Mouse (Mus musculus) ES-E14 (cell line): ENCODE results near the gene Celsr1. TPM values are rescaled to one million over a fixed set of nuclear protein-coding genes. Genes with fewer than 3 reads are reported as not detected.
"Not testable (repeated sequence)": the region's sequence is repeated elsewhere in the genome, so short reads cannot be mapped to it uniquely, and the experiment has no call there.

Experiments
- DNase-seq: peaks from one replicate; pipeline ENCODE4 v3.0.0-alpha.2; 2013; ENCODE audit warnings: low read depth, low spot score
- H3K27ac ChIP-seq: 2 replicates; pipeline ENCODE4 v1.5.1; 2012; ENCODE audit warnings: low read depth, mild to moderate bottlenecking, low read length, moderate library complexity, mixed read lengths; ENCODE audit not compliant: poor library complexity, insufficient read depth, severe bottlenecking
- H3K36me3 ChIP-seq: 2 replicates; pipeline ENCODE4 v1.6.1; 2012; ENCODE audit warnings: mild to moderate bottlenecking, low read length, moderate library complexity, mixed read lengths; ENCODE audit not compliant: control insufficient read depth, poor library complexity, insufficient read depth, severe bottlenecking
- H3K4me1 ChIP-seq, 2 experiments: fragments of 150-350 bp in 1 of 2; sonication (generic) in 1 of 2; 2 replicates each; pipeline ENCODE4 v1.6.1; 2012; ENCODE audit warnings: low read length in 2 of 2, mild to moderate bottlenecking in 1 of 2, mixed read lengths in 1 of 2; ENCODE audit not compliant: control insufficient read depth in 2 of 2, insufficient read depth in 2 of 2, poor library complexity in 1 of 2
- H3K4me3 ChIP-seq, 2 experiments: fragments of 150-350 bp in 1 of 2; sonication (generic) in 1 of 2; 2 replicates each; pipeline ENCODE4 v1.5.1; 2012; ENCODE audit warnings: low read length in 2 of 2, low read depth in 1 of 2, mild to moderate bottlenecking in 1 of 2, mixed read lengths in 1 of 2; ENCODE audit not compliant: insufficient read depth in 1 of 2, poor library complexity in 1 of 2, severe bottlenecking in 1 of 2
- H3K9ac ChIP-seq: 2 replicates; pipeline ENCODE4 v1.6.1; 2012; ENCODE audit warnings: low read depth, mild to moderate bottlenecking, low read length, mixed read lengths; ENCODE audit not compliant: poor library complexity, insufficient read depth, severe bottlenecking
- H3K9me3 ChIP-seq: fragments of 150-350 bp; sonication (generic); 2 replicates; pipeline ENCODE4 v1.6.1; 2012; ENCODE audit warnings: low read depth, mild to moderate bottlenecking, low read length; ENCODE audit not compliant: control insufficient read depth, insufficient read depth
- CHD2 ChIP-seq: IDR thresholded peaks from 2 replicates; pipeline ENCODE4 v1.6.1; 2014; ENCODE audit warnings: mild to moderate bottlenecking, low read depth, low read length, inconsistent platforms
- HCFC1 ChIP-seq: IDR thresholded peaks from 2 replicates; pipeline ENCODE4 v1.6.1; 2012; ENCODE audit warnings: low read length, inconsistent platforms, borderline replicate concordance; ENCODE audit not compliant: insufficient read depth
- MAFK ChIP-seq: IDR thresholded peaks from 2 replicates; pipeline ENCODE4 v1.6.1; 2014; ENCODE audit warnings: mild to moderate bottlenecking, low read depth, low read length, inconsistent platforms; ENCODE audit not compliant: insufficient read depth
- ZC3H11A ChIP-seq: IDR thresholded peaks from 2 replicates; pipeline ENCODE4 v1.6.1; 2012; ENCODE audit warnings: low read depth, mild to moderate bottlenecking, inconsistent platforms, low read length, borderline replicate concordance
- ZNF384 ChIP-seq: IDR thresholded peaks from 2 replicates; pipeline ENCODE4 v1.6.1; 2012; ENCODE audit warnings: low read depth, low read length, inconsistent platforms
- in situ Hi-C, 2 experiments: fragments of 600-800 bp; cut with MboI; formaldehyde crosslinking; loops; one replicate each; pipeline ENCODE4 v1.15.1; 2025; ENCODE audit warnings: low sequenced_read_pairs in 2 of 2, inconsistent platforms in 1 of 2; ENCODE audit not compliant: unreplicated experiment in 2 of 2
- total RNA-seq: library from RNA; depleted of rRNA; stranded (reverse); fragments of 300-350 nt; gene quantifications from 2 replicates; pipeline ENCODE4 v1.2.3, GENCODE M21; 2012

Celsr1 gene
- total RNA-seq, 1 experiment: 12.6 TPM

DNA sequence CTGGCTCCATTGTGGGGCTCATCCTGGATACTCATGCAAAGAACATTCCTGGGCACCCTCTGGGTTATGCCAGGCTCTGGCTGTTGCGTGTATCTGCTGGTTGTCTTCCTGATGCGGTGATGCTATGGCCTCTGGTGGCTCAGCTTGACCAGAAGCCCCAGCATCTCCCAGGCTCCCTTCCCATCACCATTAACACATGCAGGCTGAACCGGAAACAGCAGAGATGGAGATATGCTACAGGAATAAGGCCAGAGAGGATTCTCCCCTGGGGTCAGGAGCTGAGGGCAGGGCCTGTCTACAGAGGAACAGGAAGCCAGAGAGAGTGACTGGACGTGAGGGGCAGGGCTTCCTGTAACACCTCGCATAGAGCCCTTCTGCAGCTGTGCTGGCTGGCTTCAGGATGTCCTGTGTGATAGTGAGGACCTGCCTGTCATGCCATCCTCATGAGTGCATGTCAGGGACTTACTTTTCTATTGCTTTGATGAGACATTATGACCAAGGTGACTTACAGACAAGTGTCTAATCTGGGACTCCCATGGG is 22.7 kb upstream of the Celsr1 start:
- no peaks in the 10 kb centered on the region for H3K9me3 ChIP-seq
- no peak overlapping the region for H3K4me3 ChIP-seq
- H3K36me3 ChIP-seq: no peaks in the 10 kb centered on the region
- H3K27ac ChIP-seq: no peak overlapping the region
- in situ Hi-C loops: no loop called here
- peaks cover 3 to 11% of the 10 kb centered on the region in 2 experiments; a peak in 2 of 4 replicates for H3K4me1 ChIP-seq
- H3K9ac ChIP-seq: no peak overlapping the region
- no peak for DNase-seq
- no peak for TF ChIP-seq ZNF384
- no peak for TF ChIP-seq MAFK
- TF ChIP-seq CHD2: no peak
- no peak for TF ChIP-seq HCFC1
- TF ChIP-seq ZC3H11A: no peak

DNA sequence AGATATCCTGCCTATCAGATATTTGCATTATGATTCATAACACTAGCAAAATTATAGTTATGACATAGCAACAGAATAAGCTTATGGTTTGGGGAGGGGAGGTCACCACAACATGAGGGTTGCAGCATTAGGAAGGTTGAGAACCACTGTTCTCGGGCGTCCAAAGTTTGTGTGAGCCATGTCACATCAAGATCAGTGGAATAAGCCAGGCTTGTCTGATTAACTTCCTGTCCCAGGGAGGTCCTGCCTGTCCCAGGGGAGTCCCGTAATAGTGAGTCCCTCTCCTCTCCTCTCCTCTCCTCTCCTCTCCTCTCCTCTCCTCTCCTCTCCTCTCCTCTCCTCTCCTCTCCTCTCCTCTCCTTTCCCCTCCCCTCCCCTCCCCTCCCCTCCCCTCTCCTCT is 21.3 kb upstream of the Celsr1 start:
- DNase-seq, H3K4me3 ChIP-seq, H3K4me1 ChIP-seq, H3K27ac ChIP-seq, H3K36me3 ChIP-seq, H3K9ac ChIP-seq, H3K9me3 ChIP-seq: not testable (repeated sequence)
- in situ Hi-C loops: loop anchor here in 1 of 2 experiments (5.0 kb wide), 1 partner anchor 67 kb away; no protein-coding TSS in a partner anchor

DNA sequence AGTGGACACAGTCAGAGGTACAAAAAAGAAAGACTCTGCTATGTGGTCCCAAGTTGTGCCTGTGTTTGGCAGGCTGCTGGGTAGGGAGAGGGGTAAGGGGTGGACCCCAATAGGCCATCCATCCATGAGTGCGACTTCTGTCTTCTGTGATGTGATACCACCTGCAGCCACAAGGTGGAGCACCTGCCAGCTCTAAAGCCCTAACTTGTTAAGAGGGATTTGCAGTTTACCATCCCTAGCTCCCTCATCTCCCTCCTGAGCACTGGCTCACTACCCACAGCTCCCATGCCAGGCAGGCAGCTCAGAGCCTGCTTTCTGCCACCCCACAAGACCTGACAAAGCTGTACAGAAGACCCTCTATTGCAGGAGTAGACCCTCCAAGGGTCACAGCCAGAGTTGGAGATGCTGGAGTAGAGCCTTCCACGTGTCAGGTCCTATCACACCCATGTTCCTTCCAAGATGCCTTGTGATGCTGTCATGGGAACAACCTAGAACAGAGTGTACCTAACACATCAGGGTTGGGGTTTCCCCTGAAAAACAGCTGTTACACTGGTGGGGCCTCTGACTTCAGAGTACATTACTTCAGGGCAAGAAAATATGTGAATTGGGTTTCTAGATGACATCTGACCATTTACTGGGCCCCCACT is 20.4 kb upstream of the Celsr1 start:
- Histone ChIP-seq H3K27ac (no peak overlapping the region), H3K36me3 (no peaks in the 10 kb centered on the region), H3K9ac (no peak overlapping the region), H3K9me3 (no peaks in the 10 kb centered on the region), H3K4me3 (no peak overlapping the region), H3K4me1 (peaks cover 3 to 10% of the 10 kb centered on the region in 2 experiments; a peak in 2 of 4 replicates)
- DNase-seq: peak; percentile 72
- in situ Hi-C loops: loop anchor here in 1 of 2 experiments (5.0 kb wide), 1 partner anchor 68 kb away; no protein-coding TSS in a partner anchor
- TF ChIP-seq CHD2 (no peak), ZC3H11A (peak; percentile 72; the same call in 1 of the 2 replicates), MAFK (no peak), HCFC1 (no peak), ZNF384 (no peak)

DNA sequence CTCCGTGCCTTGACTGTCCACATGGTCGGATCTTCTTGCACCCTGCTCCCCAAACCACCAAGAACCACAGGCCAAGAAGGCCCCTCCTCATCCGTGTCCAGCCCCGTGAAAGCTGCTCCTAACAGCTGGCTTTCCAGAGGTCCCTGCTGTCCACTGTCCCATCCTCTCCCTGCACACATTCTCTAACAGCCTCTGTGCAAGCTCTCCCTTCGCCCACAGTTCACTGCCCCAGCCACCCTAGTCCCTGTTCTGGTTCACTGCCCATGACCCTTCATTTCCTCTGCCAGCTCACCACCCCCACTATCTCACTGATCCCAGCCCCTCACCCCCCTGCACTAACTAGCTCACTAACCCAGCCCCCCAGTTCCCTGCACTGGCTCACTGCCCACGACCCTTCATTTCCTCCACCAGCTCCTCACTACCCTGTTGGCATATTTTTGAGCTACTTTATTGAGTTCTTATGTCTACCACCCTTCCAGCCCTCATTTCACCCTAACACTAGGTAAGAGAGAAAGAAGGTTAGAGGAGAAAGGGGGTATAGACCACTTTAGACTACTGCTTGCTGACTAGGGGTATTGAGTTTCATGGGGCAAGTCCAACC is 18.4 kb upstream of the Celsr1 start:
- in situ Hi-C loops: loop anchor here in 1 of 2 experiments (5.0 kb wide), 1 partner anchor 70 kb away; no protein-coding TSS in a partner anchor
- Histone ChIP-seq H3K36me3 (no peaks in the 10 kb centered on the region), H3K9ac (no peak overlapping the region), H3K9me3 (no peaks in the 10 kb centered on the region), H3K27ac (no peak overlapping the region), H3K4me1 (no peaks in the 10 kb centered on the region), H3K4me3 (no peak overlapping the region)
- DNase-seq: no peak
- TF ChIP-seq ZC3H11A: no peak
- no peak for TF ChIP-seq MAFK
- TF ChIP-seq HCFC1: no peak
- TF ChIP-seq ZNF384: no peak
- no peak for TF ChIP-seq CHD2
